Mouse (Mus musculus) ES-E14 (cell line): ENCODE data around the gene Mapk10.

Experiments used
- CHD2 ChIP-seq: IDR thresholded peaks from 2 replicates; pipeline ENCODE4 v1.6.1; 2014; ENCODE audit warnings: mild to moderate bottlenecking, low read depth, low read length, inconsistent platforms
- HCFC1 ChIP-seq: IDR thresholded peaks from 2 replicates; pipeline ENCODE4 v1.6.1; 2012; ENCODE audit warnings: low read length, inconsistent platforms, borderline replicate concordance; ENCODE audit not compliant: insufficient read depth
- MAFK ChIP-seq: IDR thresholded peaks from 2 replicates; pipeline ENCODE4 v1.6.1; 2014; ENCODE audit warnings: mild to moderate bottlenecking, low read depth, low read length, inconsistent platforms; ENCODE audit not compliant: insufficient read depth
- ZC3H11A ChIP-seq: IDR thresholded peaks from 2 replicates; pipeline ENCODE4 v1.6.1; 2012; ENCODE audit warnings: low read depth, mild to moderate bottlenecking, inconsistent platforms, low read length, borderline replicate concordance

- TF ChIP-seq MAFK (no peak), CHD2 (no peak), HCFC1 (no peak), ZC3H11A (no peak)
These were observed 117.0 kb downstream of the Mapk10 start for GRCm38 (mm10) chr5:103094166-103094565.
